Mouse (Mus musculus): ENCODE data around the gene Astn2. TPM values are rescaled to one million over a fixed set of nuclear protein-coding genes. Genes with fewer than 3 reads are reported as not detected.

Gene Astn2
- total RNA-seq, 2 experiments from 2014 or later: 0.52 to 0.84 TPM

- intact Hi-C loops (cut with DNase I): no loop called here
- no peak for DNase-seq
These were observed 515.9 kb downstream of the Astn2 start for GRCm38 (mm10) chr4:65888332-65888993.

GRCm38 (mm10) chr4:65886862-65887261, 517.5 kb downstream of the Astn2 start:
- intact Hi-C loops (cut with DNase I): no loop called here
- no peak for DNase-seq

- DNase-seq: no peak
- intact Hi-C loops (cut with DNase I): no loop called here
These were observed 518.5 kb downstream of the Astn2 start for GRCm38 (mm10) chr4:65885921-65886320.

- no peak for DNase-seq
- intact Hi-C loops (cut with DNase I): no loop called here
These were observed 530.1 kb downstream of the Astn2 start for GRCm38 (mm10) chr4:65874236-65874781.

- no peak for DNase-seq
- intact Hi-C loops (cut with DNase I): no loop called here
These were observed 539.9 kb downstream of the Astn2 start for GRCm38 (mm10) chr4:65864551-65864950.

DNA sequence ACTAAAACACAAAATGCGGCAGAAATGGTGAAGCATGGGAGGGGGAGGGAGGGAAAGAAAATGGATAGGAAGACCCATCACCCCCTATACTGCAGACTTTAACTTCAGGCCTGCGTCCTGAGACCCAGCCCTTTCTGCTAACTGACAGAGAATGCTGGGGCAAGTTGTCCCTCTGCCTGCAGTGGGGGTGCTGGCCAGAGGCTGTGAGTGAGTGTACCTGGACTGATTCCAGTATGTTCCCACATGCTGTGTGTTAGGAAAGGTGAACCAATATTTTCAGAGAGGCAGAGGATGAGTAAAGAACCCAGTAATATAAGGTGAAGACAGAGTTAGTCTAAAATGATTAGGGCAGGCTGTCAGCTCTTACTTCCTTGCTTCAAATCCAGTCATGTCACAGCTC, 561.2 kb downstream of the Astn2 start:
- intact Hi-C loops (cut with DNase I): no loop called here
- no peak for DNase-seq

DNA sequence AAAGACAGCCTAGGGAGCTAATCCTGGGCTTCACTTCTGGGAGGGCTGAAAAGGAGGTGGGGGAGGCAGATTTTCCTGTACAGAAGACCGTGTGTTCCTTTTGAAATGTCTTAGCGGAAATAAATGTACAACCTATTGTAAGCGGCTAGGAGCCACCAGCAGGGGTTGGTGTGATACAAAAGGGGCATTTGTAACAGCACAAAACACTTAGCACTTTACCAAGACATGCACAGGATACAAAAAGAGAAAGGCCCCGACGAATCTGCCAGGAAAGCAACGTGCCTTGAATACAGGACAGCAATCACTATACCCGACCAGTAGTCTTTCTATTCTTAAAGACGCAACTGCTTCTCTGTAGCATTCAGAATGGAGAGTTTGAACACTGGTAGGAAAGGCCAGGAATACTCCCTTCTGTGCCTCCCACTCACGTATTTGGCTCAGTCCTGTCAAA, 564.8 kb downstream of the Astn2 start:
- DNase-seq: no peak
- intact Hi-C loops (cut with DNase I): no loop called here

GRCm38 (mm10) chr4:65838781-65839180, 565.6 kb downstream of the Astn2 start:
- intact Hi-C loops (cut with DNase I): no loop called here
- no peak for DNase-seq

- intact Hi-C loops (cut with DNase I): no loop called here
These were observed 571.4 kb downstream of the Astn2 start for GRCm38 (mm10) chr4:65832971-65833370.

GRCm38 (mm10) chr4:65831872-65832271, 572.5 kb downstream of the Astn2 start:
- intact Hi-C loops (cut with DNase I): no loop called here

More at GRCm38 (mm10) chr4:65832971-65833370, 571.4 kb downstream of the Astn2 start:
- no peak for DNase-seq

GRCm38 (mm10) chr4:65830495-65830894, 573.9 kb downstream of the Astn2 start:
- intact Hi-C loops (cut with DNase I): no loop called here
- DNase-seq: no peak

More at GRCm38 (mm10) chr4:65831872-65832271, 572.5 kb downstream of the Astn2 start:
- DNase-seq: no peak

DNA sequence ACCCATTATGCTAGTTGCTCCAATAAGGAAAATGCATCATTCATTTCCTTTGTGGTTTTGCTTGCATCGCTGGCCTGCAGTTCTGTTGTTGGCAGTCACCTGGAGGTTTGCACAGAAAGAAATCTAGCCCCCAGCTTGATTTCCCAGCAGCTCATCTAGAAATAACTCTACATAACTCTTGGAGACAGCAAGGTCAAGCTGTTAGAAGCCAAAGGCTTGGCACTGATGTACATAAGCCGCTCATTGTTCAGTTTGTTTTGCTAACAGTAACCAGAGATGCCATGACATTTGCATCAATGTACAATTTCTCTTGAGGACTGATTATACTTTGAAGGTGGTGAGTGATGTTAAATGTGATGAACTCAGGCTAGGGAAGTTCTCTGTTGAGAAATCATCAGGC, 583.3 kb downstream of the Astn2 start:
- intact Hi-C loops (cut with DNase I): no loop called here
- no peak for DNase-seq

- intact Hi-C loops (cut with DNase I): no loop called here
These were observed 584.2 kb downstream of the Astn2 start for GRCm38 (mm10) chr4:65820236-65820635.

DNA sequence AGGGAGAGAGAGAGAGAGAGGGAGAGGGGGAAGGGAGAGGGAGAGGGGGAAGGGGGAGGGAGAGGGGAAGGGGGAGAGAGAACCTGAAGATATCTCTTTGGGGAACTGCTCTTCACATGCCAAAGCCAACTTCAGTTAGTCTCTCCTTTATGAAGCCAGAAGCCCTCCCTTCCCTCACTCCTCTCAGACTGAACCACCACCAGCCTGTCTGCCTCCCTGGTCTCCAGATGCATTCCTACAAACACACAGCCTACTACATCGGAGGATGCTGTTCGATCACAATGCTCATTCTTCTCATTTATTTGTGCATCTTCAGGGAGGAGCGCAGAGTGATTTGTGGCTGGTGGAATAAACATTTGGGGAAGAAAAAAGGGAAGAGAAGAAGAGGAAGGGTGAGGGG, 584.6 kb downstream of the Astn2 start:
- DNase-seq: no peak
- intact Hi-C loops (cut with DNase I): no loop called here

More at GRCm38 (mm10) chr4:65820236-65820635, 584.2 kb downstream of the Astn2 start:
- no peak for DNase-seq

DNA sequence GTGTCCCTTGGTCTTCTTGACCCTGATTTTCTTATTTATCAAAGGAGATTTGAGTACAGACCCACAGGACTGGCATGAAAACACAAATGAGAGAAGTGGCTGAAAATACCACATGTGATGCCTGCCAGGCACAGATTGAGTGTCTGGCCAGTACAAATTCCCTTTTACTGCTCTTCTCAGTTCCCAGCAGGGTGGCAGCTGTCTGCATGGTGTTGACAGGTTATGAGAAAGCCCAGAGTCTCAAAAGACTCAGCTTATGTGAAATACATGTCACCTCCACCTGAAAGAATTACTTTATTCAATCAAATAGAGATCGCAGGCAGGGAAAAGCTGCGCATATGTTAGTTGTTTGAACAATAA, 590.3 kb downstream of the Astn2 start:
- DNase-seq: no peak
- intact Hi-C loops (cut with DNase I): no loop called here

GRCm38 (mm10) chr4:65813500-65814175, 590.8 kb downstream of the Astn2 start:
- no peak for DNase-seq
- intact Hi-C loops (cut with DNase I): no loop called here

- intact Hi-C loops (cut with DNase I): no loop called here
- DNase-seq: no peak
These were observed 597.1 kb downstream of the Astn2 start for GRCm38 (mm10) chr4:65807341-65807740.

- no peak for DNase-seq
- intact Hi-C loops (cut with DNase I): loop anchor here (1.0 kb wide), 1 partner anchor 169 kb away; no protein-coding TSS in a partner anchor
These were observed 603.2 kb downstream of the Astn2 start for GRCm38 (mm10) chr4:65801204-65801603.

DNA sequence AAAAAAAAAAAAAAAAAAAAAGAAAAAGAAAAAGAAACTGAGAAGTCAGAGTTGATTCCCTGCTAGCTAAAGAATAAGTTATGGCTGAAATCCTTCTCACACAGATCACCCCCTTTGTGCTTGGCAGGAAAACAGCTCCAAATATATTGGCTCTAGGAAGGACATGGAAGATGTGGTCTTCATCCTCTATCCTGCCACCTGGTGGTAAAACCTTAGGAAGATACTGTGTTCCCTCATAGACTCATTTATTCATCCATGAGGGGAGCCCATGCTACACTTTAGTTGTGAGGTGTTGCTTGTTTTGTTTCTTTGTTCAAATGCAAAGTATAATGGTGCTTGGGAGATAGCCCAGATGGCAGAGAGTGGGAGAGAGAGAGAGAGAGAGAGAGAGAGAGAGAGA, 613.4 kb downstream of the Astn2 start:
- intact Hi-C loops (cut with DNase I): loop anchor here (5.0 kb wide), 1 partner anchor 139 kb away; no protein-coding TSS in a partner anchor
- DNase-seq: no peak

DNA sequence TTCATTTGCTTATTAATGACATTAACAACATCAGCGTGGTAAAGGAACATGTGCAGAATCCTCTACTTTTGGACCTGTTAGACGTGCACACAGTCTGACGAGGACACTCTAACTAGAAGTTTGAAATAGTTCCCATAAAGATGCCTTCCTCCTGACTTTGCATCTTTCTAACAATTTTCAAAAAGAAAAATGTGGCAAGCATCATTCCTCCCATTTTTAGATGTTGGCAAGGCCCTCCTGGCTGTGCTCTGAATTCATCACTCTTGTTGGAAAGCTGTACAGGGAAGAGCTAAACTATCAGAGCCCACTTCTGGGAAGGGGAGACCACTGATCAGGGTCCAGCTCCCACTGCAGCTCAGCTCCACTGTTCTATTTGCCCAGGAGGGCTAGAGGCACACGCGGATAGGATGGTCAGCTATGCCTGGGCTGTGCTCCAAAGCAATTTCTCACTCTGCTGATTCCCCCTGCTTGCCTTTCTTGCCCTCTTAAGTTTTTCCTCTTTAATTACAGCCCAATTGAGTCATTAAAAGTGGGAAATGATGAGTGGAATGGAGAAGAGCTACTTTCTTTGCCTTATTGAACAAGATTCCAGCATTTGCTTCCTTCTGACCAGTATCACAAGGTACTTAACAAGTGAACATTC, 630.9 kb downstream of the Astn2 start:
- DNase-seq: no peak
- intact Hi-C loops (cut with DNase I): no loop called here

GRCm38 (mm10) chr4:65770952-65771351, 633.5 kb downstream of the Astn2 start:
- no peak for DNase-seq
- intact Hi-C loops (cut with DNase I): no loop called here
